Mouse (Mus musculus): Measurements from ENCODE around the gene Rnf222. TPM values are rescaled to one million over a fixed set of nuclear protein-coding genes. Genes with fewer than 3 reads are reported as not detected.
A peak's percentile ranks its signal among the peaks of the same experiment; 100 is the strongest.

Rnf222 gene
- polyA plus RNA-seq, 1 experiment from 2014 or later, result not detected

GRCm38 (mm10) chr11:68902367-68902766 lies 14.0 kb downstream of the Rnf222 start:
- peak overlapping the region; percentile 88 for H3K4me3 ChIP-seq (ENCODE audit: low read depth, low read length)
- no peaks in the 10 kb centered on the region for H3K9me3 ChIP-seq (ENCODE audit: control insufficient read depth, low read length)
- WGBS, result 7% methylated on average over 11 of the region's 11 CpGs
- peak overlapping the region; percentile 99 for H3K9ac ChIP-seq (ENCODE audit: low read depth, low read length)
- H3K27me3 ChIP-seq (ENCODE audit: control insufficient read depth, insufficient read depth, low read length), result no peaks in the 10 kb centered on the region
- no peak overlapping the region for H3K27ac ChIP-seq (ENCODE audit: low read depth, low read length)
- no peak for ATAC-seq (ENCODE audit: low FRiP score)
- DNase-seq (ENCODE audit: low spot score), result no peak
- H3K36me3 ChIP-seq (ENCODE audit: control insufficient read depth, insufficient read depth, low read length), result peaks cover 8% of the 10 kb centered on the region; the same call in 1 of the 2 replicates
- H3K4me2 ChIP-seq (replicated peaks; ENCODE audit: low read depth, low read length), result peak overlapping the region; percentile 62
- no peaks in the 10 kb centered on the region; the same call in 1 of the 2 replicates for H3K4me1 ChIP-seq (replicated peaks; ENCODE audit: control insufficient read depth, insufficient read depth, low read length)

GRCm38 (mm10) chr11:68902823-68903222 lies 14.5 kb downstream of the Rnf222 start:
- ATAC-seq (ENCODE audit: low FRiP score) (no peak), DNase-seq (ENCODE audit: low spot score) (no peak)
- Histone ChIP-seq H3K9me3 (ENCODE audit: control insufficient read depth, low read length) (no peaks in the 10 kb centered on the region), H3K36me3 (ENCODE audit: control insufficient read depth, insufficient read depth, low read length) (peaks cover 8% of the 10 kb centered on the region; the same call in 1 of the 2 replicates), H3K9ac (ENCODE audit: low read depth, low read length) (peak overlapping the region; percentile 99), H3K27ac (ENCODE audit: low read depth, low read length) (no peak overlapping the region), H3K27me3 (ENCODE audit: control insufficient read depth, insufficient read depth, low read length) (no peaks in the 10 kb centered on the region), H3K4me3 (ENCODE audit: low read depth, low read length) (peak overlapping the region; percentile 88), H3K4me2 (replicated peaks; ENCODE audit: low read depth, low read length) (peak overlapping the region; percentile 62), H3K4me1 (replicated peaks; ENCODE audit: control insufficient read depth, insufficient read depth, low read length) (no peaks in the 10 kb centered on the region; the same call in 1 of the 2 replicates)
- WGBS, result 85% methylated on average over 5 of the region's 5 CpGs

GRCm38 (mm10) chr11:68903775-68904174 lies 15.4 kb downstream of the Rnf222 start:
- Histone ChIP-seq H3K4me1 (replicated peaks; ENCODE audit: control insufficient read depth, insufficient read depth, low read length) (no peaks in the 10 kb centered on the region; the same call in 1 of the 2 replicates), H3K4me3 (ENCODE audit: low read depth, low read length) (no peak overlapping the region), H3K27ac (ENCODE audit: low read depth, low read length) (no peak overlapping the region), H3K27me3 (ENCODE audit: control insufficient read depth, insufficient read depth, low read length) (no peaks in the 10 kb centered on the region), H3K4me2 (replicated peaks; ENCODE audit: low read depth, low read length) (no peak overlapping the region), H3K9ac (ENCODE audit: low read depth, low read length) (no peak overlapping the region), H3K9me3 (ENCODE audit: control insufficient read depth, low read length) (no peaks in the 10 kb centered on the region), H3K36me3 (ENCODE audit: control insufficient read depth, insufficient read depth, low read length) (peaks cover 8% of the 10 kb centered on the region; the same call in 1 of the 2 replicates)
- 88% methylated on average over 2 of the region's 2 CpGs for WGBS
- DNase-seq (ENCODE audit: low spot score), result no peak
- no peak for ATAC-seq (ENCODE audit: low FRiP score)

GRCm38 (mm10) chr11:68904375-68905137 lies 16.2 kb downstream of the Rnf222 start:
- Histone ChIP-seq H3K36me3 (ENCODE audit: control insufficient read depth, insufficient read depth, low read length) (peaks cover 8% of the 10 kb centered on the region; the same call in 1 of the 2 replicates), H3K4me3 (ENCODE audit: low read depth, low read length) (no peak overlapping the region), H3K27me3 (ENCODE audit: control insufficient read depth, insufficient read depth, low read length) (no peaks in the 10 kb centered on the region), H3K9ac (ENCODE audit: low read depth, low read length) (no peak overlapping the region), H3K4me1 (replicated peaks; ENCODE audit: control insufficient read depth, insufficient read depth, low read length) (no peaks in the 10 kb centered on the region; the same call in 1 of the 2 replicates), H3K9me3 (ENCODE audit: control insufficient read depth, low read length) (no peaks in the 10 kb centered on the region), H3K27ac (ENCODE audit: low read depth, low read length) (no peak overlapping the region), H3K4me2 (replicated peaks; ENCODE audit: low read depth, low read length) (no peak overlapping the region)
- no peak for ATAC-seq (ENCODE audit: low FRiP score)
- 95% methylated on average over 8 of the region's 8 CpGs for WGBS
- peak; percentile 88 for DNase-seq (ENCODE audit: low spot score)

- Histone ChIP-seq H3K36me3 (ENCODE audit: control insufficient read depth, insufficient read depth, low read length) (peaks cover 8% of the 10 kb centered on the region; the same call in 1 of the 2 replicates), H3K4me3 (ENCODE audit: low read depth, low read length) (no peak overlapping the region), H3K27me3 (ENCODE audit: control insufficient read depth, insufficient read depth, low read length) (no peaks in the 10 kb centered on the region), H3K4me1 (replicated peaks; ENCODE audit: control insufficient read depth, insufficient read depth, low read length) (no peaks in the 10 kb centered on the region; the same call in 1 of the 2 replicates), H3K9ac (ENCODE audit: low read depth, low read length) (no peak overlapping the region), H3K4me2 (replicated peaks; ENCODE audit: low read depth, low read length) (no peak overlapping the region), H3K27ac (ENCODE audit: low read depth, low read length) (no peak overlapping the region), H3K9me3 (ENCODE audit: control insufficient read depth, low read length) (no peaks in the 10 kb centered on the region)
- WGBS, result 91% methylated on average over 3 of the region's 3 CpGs
- ATAC-seq (ENCODE audit: low FRiP score) (no peak), DNase-seq (ENCODE audit: low spot score) (no peak)
These were observed 16.8 kb downstream of the Rnf222 start for GRCm38 (mm10) chr11:68905138-68905531.

GRCm38 (mm10) chr11:68905665-68906460 lies 17.5 kb downstream of the Rnf222 start:
- ATAC-seq (ENCODE audit: low FRiP score) (no peak), DNase-seq (ENCODE audit: low spot score) (no peak)
- Histone ChIP-seq H3K36me3 (ENCODE audit: control insufficient read depth, insufficient read depth, low read length) (peaks cover 8% of the 10 kb centered on the region; the same call in 1 of the 2 replicates), H3K4me3 (ENCODE audit: low read depth, low read length) (no peak overlapping the region), H3K4me1 (replicated peaks; ENCODE audit: control insufficient read depth, insufficient read depth, low read length) (no peaks in the 10 kb centered on the region; the same call in 1 of the 2 replicates), H3K9me3 (ENCODE audit: control insufficient read depth, low read length) (no peaks in the 10 kb centered on the region), H3K27ac (ENCODE audit: low read depth, low read length) (no peak overlapping the region), H3K27me3 (ENCODE audit: control insufficient read depth, insufficient read depth, low read length) (no peaks in the 10 kb centered on the region), H3K9ac (ENCODE audit: low read depth, low read length) (no peak overlapping the region), H3K4me2 (replicated peaks; ENCODE audit: low read depth, low read length) (no peak overlapping the region)
- 90% methylated on average over 9 of the region's 9 CpGs for WGBS

GRCm38 (mm10) chr11:68906461-68906790 lies 18.1 kb downstream of the Rnf222 start:
- DNase-seq (ENCODE audit: low spot score), result no peak
- Histone ChIP-seq H3K4me2 (replicated peaks; ENCODE audit: low read depth, low read length) (no peak overlapping the region), H3K9ac (ENCODE audit: low read depth, low read length) (no peak overlapping the region), H3K36me3 (ENCODE audit: control insufficient read depth, insufficient read depth, low read length) (peaks cover 8% of the 10 kb centered on the region; the same call in 1 of the 2 replicates), H3K27ac (ENCODE audit: low read depth, low read length) (no peak overlapping the region), H3K4me3 (ENCODE audit: low read depth, low read length) (no peak overlapping the region), H3K27me3 (ENCODE audit: control insufficient read depth, insufficient read depth, low read length) (no peaks in the 10 kb centered on the region), H3K4me1 (replicated peaks; ENCODE audit: control insufficient read depth, insufficient read depth, low read length) (no peaks in the 10 kb centered on the region; the same call in 1 of the 2 replicates), H3K9me3 (ENCODE audit: control insufficient read depth, low read length) (no peaks in the 10 kb centered on the region)
- ATAC-seq (ENCODE audit: low FRiP score), result no peak
- WGBS, result 86% methylated on average over 4 of the region's 4 CpGs

GRCm38 (mm10) chr11:68907251-68907650 lies 18.9 kb downstream of the Rnf222 start:
- no peak for DNase-seq (ENCODE audit: low spot score)
- 71% methylated on average over 3 of the region's 3 CpGs for WGBS
- no peaks in the 10 kb centered on the region for H3K27me3 ChIP-seq (ENCODE audit: control insufficient read depth, insufficient read depth, low read length)

More at GRCm38 (mm10) chr11:68907251-68907650, 18.9 kb downstream of the Rnf222 start:
- H3K4me1 ChIP-seq (replicated peaks; ENCODE audit: control insufficient read depth, insufficient read depth, low read length), result no peaks in the 10 kb centered on the region; the same call in 1 of the 2 replicates
- H3K4me3 ChIP-seq (ENCODE audit: low read depth, low read length), result no peak overlapping the region
- no peak overlapping the region for H3K4me2 ChIP-seq (replicated peaks; ENCODE audit: low read depth, low read length)
- no peak for ATAC-seq (ENCODE audit: low FRiP score)
- peaks cover 8% of the 10 kb centered on the region; the same call in 1 of the 2 replicates for H3K36me3 ChIP-seq (ENCODE audit: control insufficient read depth, insufficient read depth, low read length)
- H3K9me3 ChIP-seq (ENCODE audit: control insufficient read depth, low read length), result no peaks in the 10 kb centered on the region
- no peak overlapping the region for H3K27ac ChIP-seq (ENCODE audit: low read depth, low read length)
- H3K9ac ChIP-seq (ENCODE audit: low read depth, low read length), result no peak overlapping the region
